Mouse (Mus musculus) hindbrain, embryonic 13.5 days (tissue): Measurements from ENCODE around the gene Gm29133. TPM values are rescaled to one million over a fixed set of nuclear protein-coding genes. Genes with fewer than 3 reads are reported as not detected.

ENCODE experiments used
- ATAC-seq: fragments of 200-750 bp; cut with Nextera tagmentation; 2 replicates; pipeline ENCODE4 v1.8.0; 2017; ENCODE audit warnings: moderate TSS enrichment; ENCODE audit not compliant: low FRiP score
- H3K27ac ChIP-seq: fragments of 300-500 bp; sonication (generic); 2 replicates; pipeline ENCODE4 v1.5.1; 2015; ENCODE audit warnings: inconsistent platforms, mild to moderate bottlenecking, moderate library complexity
- H3K27me3 ChIP-seq: fragments of 300-500 bp; sonication (generic); 2 replicates; pipeline ENCODE4 v1.6.1; 2015; ENCODE audit warnings: mild to moderate bottlenecking, inconsistent platforms
- H3K36me3 ChIP-seq: fragments of 300-500 bp; sonication (generic); 2 replicates; pipeline ENCODE4 v1.6.1; 2015; ENCODE audit warnings: mild to moderate bottlenecking, inconsistent platforms
- H3K4me1 ChIP-seq: fragments of 300-500 bp; sonication (generic); replicated peaks from 2 replicates; pipeline ENCODE4 v1.6.1; 2015; ENCODE audit warnings: inconsistent platforms
- H3K4me2 ChIP-seq: fragments of 300-500 bp; sonication (generic); 2 replicates; pipeline ENCODE4 v1.6.1; 2015; ENCODE audit warnings: inconsistent platforms, mild to moderate bottlenecking, moderate library complexity
- H3K4me3 ChIP-seq: fragments of 300-500 bp; sonication (generic); 2 replicates; pipeline ENCODE4 v1.5.1; 2015; ENCODE audit warnings: mild to moderate bottlenecking, inconsistent platforms
- H3K9ac ChIP-seq: fragments of 300-500 bp; sonication (generic); 2 replicates; pipeline ENCODE4 v1.6.1; 2015; ENCODE audit warnings: mild to moderate bottlenecking, inconsistent platforms
- H3K9me3 ChIP-seq: fragments of 300-500 bp; sonication (generic); 2 replicates; pipeline ENCODE4 v1.6.1; 2016; ENCODE audit warnings: inconsistent platforms
- WGBS: fragments of 180-500 bp; shearing (Covaris S2); methylation state at CpG from one replicate; pipeline ENCODE4 v1.1.7; 2015; 5-methylcytosine and 5-hydroxymethylcytosine counted together
- polyA plus RNA-seq: library from polyadenylated mRNA; unstranded; fragments of >200 nt; fragmentation: Nextera tagmentation; extraction: Ambion mirVana; gene quantifications from 2 replicates; pipeline ENCODE4 v1.2.1, GENCODE M21; 2015

Gm29133 gene
- polyA plus RNA-seq, 1 experiment from 2014 or later: not detected

DNA sequence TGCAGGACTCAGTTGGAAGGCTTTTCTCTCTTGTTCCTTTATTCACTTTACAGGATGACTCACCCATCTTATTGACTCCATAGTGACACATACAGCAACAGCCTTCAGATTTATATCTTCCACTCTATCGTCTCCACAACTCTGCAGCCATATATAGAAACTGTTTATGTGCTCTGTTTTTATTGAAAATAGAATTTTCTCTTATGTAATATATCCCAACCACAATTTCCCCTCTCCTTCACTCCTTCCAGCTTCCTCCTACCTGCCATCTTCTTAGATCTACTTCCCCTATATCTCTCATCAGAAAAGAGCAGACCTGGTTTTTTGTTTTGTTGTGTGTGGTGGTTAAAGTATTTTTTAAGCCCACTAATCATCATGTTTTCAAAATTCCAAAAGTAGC lies 76.5 kb downstream of the Gm29133 start:
- Histone ChIP-seq H3K4me1 (no peaks in the 10 kb centered on the region), H3K27me3 (no peaks in the 10 kb centered on the region), H3K9me3 (no peaks in the 10 kb centered on the region), H3K4me3 (no peak overlapping the region), H3K36me3 (no peaks in the 10 kb centered on the region), H3K27ac (no peak overlapping the region), H3K4me2 (no peak overlapping the region), H3K9ac (no peak overlapping the region)
- ATAC-seq: no peak
- 85% methylated on average over 1 of the region's 1 CpGs for WGBS

DNA sequence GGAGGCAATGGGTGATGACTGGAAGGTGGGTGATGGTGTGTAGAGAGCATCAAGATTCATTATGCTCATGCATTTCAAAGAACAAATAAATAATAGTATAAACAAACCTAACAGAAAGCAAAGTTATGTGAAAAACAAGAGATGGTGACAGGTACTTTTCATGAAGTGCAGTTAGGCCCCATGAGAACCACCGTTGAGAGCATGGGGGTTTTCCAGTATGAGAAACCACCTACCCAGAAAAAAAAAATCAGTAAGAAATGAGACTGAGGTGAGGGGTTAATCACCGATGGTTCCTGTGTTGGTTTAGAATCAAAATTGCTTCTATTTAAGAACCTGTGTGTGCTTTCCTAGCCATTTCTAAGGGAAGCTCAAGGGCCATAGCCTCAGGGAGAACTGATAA lies 86.8 kb downstream of the Gm29133 start:
- no peak for ATAC-seq

DNA sequence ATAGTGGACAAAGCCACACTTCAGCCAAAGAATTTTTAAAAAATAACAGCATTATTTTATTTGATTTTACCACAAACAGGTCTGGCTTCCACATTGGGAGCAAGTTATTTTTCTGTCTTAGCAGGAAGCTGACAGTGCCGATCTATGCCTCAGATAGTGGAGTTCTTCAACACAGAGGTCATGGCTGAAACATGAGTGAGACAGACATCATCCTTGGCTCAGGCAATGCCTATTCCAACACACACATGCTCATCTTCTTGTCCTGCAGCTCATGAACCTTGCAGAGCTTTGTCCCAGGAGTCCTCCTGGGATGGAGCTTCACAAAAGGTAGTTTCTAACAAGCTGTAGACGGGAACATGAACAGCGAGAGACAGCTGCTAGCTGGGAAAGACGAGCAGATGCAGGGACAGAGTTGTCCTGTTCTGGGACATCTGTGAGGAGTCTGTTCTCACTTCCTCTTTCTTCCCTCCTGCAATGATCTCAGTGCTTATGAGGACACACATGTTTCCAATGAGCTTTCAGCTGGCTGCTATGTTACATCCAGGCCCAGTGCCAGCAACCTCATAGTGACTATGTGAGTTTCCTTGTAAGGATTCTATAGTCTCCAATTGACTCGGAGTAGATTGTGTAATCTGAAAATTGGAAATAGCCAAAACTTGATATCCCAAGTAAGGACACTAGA lies 87.4 kb downstream of the Gm29133 start:
- Histone ChIP-seq H3K4me1 (no peaks in the 10 kb centered on the region), H3K9ac (no peak overlapping the region), H3K4me3 (no peak overlapping the region), H3K27me3 (no peaks in the 10 kb centered on the region), H3K36me3 (no peaks in the 10 kb centered on the region), H3K4me2 (no peak overlapping the region), H3K9me3 (no peaks in the 10 kb centered on the region), H3K27ac (no peak overlapping the region)
- no peak for ATAC-seq
- WGBS: 84% methylated on average over 5 of the region's 5 CpGs

More for the DNA sequence above, 86.8 kb downstream of the Gm29133 start:
- Histone ChIP-seq H3K27ac (no peak overlapping the region), H3K27me3 (no peaks in the 10 kb centered on the region), H3K4me3 (no peak overlapping the region), H3K36me3 (no peaks in the 10 kb centered on the region), H3K4me1 (no peaks in the 10 kb centered on the region), H3K4me2 (no peak overlapping the region), H3K9ac (no peak overlapping the region), H3K9me3 (no peaks in the 10 kb centered on the region)
- WGBS: 86% methylated on average over 2 of the region's 2 CpGs

Other genes with a start within 250 kb of the Gm29133 start
- 69.4 and 85.8 TPM in 2 replicates for gene Pdcd10, start 191.3 kb upstream of the Gm29133 start, polyA plus RNA-seq
- gene Serpini1, start 190.7 kb upstream of the Gm29133 start, polyA plus RNA-seq: 128 and 131 TPM in 2 replicates
- 32.9 and 33.5 TPM in 2 replicates for gene Golim4, start 208.8 kb downstream of the Gm29133 start, polyA plus RNA-seq